Mouse (Mus musculus) adrenal gland, postnatal 36 days (tissue): ENCODE results near the gene D7Ertd443e. TPM values are rescaled to one million over a fixed set of nuclear protein-coding genes. Genes with fewer than 3 reads are reported as not detected.

Experiments
- DNase-seq, 2 experiments: peaks; one replicate each; pipeline ENCODE4 v3.0.0; 2021; ENCODE audit warnings: mixed read lengths in 1 of 2
- long read RNA-seq, 2 experiments: library from polyadenylated mRNA; stranded (forward); transcript quantifications; one replicate each; pipeline ENCODE4 v2.0.0; 2021; ENCODE audit warnings: borderline sequencing depth in 2 of 2
- total RNA-seq, 2 experiments: library from RNA; stranded (reverse); gene quantifications; 2 replicates each; pipeline ENCODE4 v1.2.3; 2021

Gene D7Ertd443e
- 1 to 10 TPM; 5.4 to 8.2 TPM for total RNA-seq
- long read RNA-seq, experiment 1 = 0 reads
- long read RNA-seq, experiment 2 = 0 reads

DNA sequence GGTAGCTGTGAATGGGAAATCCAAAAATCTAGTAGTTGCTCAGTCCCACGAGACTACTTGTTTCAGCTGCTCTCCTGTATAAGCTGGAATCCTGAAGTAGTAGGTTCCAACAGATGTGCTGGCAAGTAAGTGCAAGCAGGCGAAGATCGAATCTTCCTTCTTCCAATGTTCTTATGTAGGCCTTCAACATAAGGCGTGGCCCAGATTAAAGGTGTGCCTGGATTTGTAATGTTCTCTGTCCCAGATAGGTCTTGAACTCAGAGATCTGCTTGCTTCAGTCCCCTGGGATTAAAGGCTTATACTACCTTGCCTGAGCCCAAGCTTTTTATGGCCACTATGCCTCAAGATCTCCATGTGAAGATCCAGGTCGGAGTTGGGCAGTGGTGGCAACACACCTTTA lies at the start of gene D7Ertd443e:
D7Ertd443e (minus strand) TSS at position 101 of the 400 bp plus-strand sequence.
- no peak for DNase-seq

DNA sequence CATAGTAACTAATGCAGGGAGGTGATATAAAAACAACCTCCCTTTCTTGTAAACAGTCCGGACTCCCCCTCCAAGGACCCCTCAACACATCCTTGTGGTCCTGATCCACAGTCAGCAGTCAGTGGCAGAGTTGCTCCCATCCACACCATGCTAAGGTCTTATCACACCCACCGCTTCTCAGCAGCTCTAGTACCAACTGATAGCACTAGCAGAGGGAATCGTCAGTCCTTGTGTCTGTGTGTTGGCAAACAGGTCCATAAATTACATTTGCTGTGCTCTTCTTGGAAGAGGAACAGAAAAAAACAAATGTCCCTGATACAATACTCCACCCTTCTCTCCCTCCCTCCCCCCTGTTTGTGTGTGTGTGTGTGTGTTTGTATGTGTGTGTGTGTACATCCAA lies 46.2 kb upstream of the D7Ertd443e start:
- no peak for DNase-seq

DNA sequence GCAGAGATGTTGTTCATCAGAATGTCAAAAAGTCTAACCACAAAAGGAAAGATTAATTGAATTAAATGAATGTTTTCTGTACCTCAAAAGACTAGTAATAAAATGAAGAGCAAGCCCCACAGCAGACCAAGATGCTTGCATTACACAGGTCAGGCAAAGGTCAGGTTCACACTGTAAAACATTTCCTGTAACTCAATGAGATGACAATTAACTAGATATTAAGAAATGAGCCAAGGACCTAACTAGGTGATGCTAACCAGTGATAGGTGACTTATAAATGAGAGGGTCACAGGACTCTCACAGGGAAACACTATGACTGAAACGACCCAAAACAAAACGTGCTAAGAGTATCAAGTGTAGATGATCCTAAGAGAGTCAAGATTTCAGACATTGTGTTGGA lies 43.2 kb upstream of the D7Ertd443e start:
- no peak for DNase-seq

DNA sequence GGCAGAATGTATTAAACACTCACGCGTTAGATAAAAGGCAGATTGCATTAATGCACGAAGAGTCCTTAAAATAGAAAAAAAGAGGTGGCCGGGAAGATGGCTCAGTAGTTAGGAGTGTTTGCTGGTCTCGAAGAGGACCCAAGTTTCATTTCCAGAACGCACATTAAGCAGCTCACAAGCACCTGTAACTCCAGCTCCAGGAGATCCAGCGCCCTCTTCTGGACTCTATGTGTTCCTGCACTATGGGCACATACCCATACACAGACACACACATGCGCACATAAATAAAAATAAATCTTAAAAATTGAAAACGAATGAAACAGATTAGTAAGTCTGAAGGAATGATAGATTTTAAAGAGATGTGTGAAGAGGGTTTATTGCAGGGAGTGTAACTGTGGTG lies 29.6 kb upstream of the D7Ertd443e start:
- no peak for DNase-seq

DNA sequence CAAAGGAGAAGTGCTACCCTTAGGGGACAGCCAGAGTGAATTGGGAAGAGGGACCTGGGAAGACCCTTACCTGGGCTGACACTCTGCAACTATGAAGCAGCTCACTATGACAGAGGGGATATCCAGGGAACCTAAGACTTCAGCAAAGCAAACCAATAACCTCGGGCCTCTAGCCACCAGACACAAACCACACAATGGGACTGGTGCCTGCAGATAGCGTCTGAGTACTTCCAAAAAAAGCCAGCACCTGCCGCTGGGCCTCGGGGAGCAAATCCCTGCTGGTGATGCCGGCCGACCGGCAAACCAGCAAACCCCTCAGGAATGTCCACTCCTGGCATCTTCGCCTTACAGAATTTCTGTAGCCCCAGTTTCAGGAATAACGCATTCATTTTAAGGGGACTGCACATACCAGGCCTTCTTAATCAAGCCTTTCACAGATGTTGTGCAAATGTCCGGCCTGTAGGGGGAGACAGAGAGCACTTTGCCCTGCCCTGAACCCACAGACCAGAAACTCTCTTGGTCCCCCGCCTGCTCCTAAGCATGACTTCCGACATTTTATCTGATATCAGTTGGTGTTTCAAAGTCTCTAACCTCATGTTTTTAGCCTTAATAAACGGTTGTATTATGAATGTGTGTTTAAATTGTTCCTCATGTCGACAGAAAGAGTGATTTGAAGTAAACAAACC lies 28.7 kb upstream of the D7Ertd443e start:
- peak; percentile 58 to 70 for DNase-seq

DNA sequence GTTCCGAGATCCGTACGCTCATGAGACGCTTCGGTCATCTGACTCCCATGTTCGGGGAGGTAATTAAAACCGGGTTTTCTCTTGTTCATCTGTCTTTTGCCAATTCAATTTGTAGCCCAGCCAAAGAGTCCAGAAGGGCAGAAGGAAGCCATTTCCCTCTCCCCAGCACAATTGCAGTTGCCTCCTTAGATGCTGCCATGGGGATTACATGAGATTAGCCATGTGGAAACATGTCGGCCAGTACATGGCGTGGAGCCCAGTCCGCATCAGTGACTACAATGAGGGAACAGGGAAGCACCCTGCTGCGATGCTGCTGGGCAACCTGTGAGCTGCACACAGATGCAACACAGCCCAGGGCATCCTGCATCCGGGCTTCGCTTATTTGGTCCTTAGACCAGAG lies 23.2 kb upstream of the D7Ertd443e start:
- no peak for DNase-seq

DNA sequence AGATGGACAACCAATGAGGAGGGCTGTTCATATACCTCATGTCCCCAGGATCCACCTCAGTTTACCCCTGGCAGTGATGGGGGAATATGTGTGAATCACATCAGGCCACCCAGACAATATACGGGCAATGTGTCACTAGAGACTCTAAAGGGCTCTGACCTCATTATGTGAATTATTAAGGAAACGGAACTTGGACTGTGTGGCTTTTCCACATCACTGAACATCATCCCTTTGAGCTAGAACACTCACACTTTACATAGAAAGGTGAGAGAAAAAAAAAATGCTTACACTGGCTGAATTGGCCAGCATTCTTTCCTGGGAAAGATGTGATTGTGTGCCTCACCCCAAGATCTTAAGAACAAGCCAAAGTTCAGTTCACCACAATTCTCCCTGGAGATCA lies 15.3 kb upstream of the D7Ertd443e start:
- DNase-seq = no peak

DNA sequence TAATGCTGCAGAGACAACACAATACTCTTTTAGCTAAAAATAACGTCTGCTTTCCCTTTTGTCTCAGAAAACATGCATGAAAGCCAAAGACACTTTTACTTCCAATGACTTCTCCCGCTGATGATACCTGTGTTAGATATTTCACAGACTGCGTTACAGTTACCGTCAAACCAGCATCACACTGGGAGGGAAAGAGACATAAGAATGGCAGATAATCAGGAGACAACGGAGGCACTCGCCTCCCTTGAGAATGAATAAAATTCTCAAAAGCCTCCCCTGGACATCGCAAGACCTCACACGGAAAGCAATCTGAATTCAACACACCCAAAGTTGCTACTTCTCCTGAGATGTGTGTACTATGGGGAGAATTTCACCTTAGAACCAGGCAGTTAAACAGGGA lies 11.3 kb upstream of the D7Ertd443e start:
- no peak for DNase-seq

DNA sequence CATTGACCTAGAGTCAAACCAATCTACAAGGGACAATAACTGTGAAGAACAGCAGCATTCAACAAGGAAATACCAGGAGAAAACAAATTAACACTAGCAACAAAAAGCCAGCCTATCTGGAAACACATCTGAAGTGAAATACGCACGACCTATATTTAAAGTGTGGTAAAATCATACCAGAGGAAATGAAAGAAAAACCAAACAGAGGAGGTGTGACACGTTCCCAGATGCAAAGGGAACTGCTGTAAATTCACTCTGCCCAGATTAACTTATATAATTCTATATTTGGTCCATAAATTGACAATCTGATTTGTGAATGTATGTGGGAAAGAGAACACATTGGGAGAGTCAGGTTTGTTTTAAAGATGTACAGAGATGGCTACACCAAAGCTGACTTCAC lies 2.7 kb downstream of the D7Ertd443e start:
- DNase-seq = no peak

DNA sequence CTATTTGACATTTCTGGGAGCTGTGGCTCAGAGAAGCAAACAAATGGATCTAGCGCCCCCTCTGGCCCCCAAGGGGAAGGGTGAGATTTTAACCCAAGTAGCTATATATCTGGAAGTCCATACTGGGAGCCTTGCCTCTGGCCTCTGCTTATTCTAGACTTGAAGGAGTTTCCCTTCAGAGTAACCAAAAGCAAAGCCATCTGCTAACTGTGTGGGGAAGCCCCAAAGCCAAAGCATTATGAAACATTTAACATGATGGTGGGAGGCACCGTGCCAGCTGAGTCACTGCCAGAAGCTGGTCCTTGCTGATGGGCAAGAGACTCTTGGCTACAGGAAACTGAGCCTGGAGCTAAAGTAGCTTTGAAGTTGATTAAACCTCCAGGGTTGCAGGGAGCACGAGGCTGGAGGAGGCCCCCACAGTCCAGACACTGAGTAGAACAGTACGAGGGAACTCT lies 4.0 kb downstream of the D7Ertd443e start:
- peak; percentile 94 to 96 for DNase-seq

DNA sequence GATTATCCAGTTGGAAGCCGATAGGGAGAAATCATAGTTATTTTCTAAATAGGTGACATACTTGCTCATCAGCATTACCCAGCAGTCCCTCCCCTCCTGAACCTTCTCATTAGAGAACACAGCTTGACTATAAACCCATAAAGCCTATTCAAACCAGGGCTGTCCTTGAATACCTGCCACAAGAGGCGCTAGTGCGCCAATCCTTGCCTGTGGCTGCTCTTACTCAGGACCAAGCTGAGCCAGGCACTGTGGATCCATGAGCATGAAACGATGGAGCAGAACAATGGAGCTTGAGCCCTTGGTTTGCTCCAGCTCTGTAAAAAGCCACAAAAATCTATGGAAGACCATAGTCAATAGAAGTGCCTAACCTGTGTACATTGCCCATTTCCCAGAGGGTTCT lies 7.2 kb downstream of the D7Ertd443e start:
- peak; percentile 37 to 58 for DNase-seq

DNA sequence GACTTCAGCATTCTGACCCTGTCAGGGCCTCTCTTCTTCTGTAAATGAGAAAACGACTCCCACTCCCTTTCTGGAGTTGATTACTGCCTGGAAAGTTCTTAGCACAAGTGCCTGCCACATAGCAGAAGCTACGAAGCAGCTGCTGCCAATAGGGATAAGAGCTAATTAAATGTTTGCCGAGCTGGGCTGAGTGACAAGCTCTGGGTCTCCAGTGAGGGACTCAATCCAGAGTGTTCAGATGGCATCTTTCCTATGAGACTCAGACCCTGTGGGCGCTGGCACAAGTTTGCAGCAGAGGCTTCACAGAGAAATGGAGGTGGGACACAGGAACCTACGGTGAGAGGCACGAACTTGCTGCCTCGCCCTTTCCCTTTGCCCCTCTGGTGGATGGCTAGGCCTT lies 8.7 kb downstream of the D7Ertd443e start:
- DNase-seq = no peak

DNA sequence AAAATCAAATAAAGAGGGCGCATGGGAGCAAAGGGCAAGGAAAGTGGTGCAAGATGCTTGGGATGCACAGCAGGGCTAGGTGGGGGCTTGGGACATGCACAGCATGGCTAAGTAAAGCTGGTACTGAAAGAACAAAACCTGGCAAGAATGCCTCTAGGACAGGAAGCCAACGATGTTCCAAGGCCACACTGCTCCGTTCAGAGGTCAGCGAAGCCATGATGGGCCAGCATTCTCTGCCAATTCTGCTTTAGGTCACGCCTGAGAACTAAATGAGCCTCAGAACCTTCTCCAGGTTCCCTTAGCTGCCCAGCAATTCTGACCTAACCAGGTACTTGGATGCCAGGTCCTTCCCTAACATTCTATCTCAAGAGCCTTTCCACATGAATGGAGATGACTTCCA lies 13.2 kb downstream of the D7Ertd443e start:
- DNase-seq = peak; percentile 52 to 65

DNA sequence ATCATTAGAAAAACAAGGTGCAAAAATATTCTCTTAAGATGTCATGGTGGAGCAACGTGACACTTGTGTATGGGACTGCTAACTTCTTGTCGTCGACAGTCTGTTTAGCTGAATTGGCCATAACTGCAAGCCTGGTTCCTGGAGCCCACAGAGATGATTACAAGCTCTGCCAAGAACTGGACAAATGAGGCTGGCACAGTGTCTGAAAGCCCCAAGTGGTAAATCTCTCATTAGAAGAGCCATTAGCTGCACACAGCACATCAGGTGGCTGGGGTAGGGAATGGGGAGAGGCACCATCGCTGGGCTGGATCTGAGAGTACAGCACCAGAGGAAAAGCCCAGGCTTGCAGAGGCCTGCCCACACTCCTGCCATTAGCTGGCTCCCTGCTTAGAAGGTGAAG lies 16.2 kb downstream of the D7Ertd443e start:
- no peak for DNase-seq

DNA sequence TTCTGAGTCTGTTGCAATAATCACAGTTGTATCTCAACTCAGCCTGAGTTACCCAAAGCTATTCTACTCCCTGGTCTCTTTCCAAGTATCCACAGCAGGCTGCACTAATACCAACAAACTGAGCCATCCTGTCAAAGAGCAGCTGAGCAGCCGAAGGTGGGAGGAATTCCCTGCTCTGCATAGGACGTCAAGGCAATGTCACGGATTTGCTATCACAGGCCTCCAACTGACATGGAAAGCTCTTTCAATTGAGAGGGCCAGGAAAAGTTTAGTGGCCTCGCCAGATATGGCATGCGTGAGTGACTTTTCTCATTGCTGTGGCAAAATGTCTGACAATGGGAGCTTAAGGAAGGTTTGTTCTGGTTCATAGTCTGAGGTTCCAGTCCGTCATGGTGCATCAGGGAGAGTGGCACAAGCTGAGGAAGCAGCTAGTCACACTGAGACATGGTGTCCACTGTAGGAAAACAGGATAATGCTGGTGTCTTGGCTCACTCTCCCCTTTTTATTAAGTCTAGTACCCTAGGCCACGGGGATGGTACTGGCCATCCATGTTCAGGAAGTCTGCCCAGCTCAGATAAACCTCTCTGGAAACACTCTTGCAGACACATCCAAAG lies 23.1 kb downstream of the D7Ertd443e start:
- DNase-seq = no peak

DNA sequence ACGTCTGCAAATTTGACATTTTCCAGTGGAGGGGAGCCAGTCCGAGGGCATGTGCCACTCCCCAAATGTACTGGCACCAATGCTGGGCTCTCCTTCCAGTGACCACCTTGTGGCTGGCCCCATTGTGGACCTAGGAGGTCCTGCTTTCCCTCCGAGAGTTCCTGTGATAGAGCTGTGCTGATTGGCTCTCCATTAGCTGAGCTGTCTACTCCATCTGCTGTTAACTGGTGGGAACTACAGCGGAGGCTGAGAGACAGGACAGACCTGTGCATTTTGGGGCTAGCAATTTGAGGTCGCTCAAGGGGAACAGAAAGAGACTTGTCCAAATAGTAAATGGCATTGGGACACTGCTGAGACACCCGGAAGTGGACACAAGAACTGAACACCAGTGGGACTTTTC lies 36.6 kb downstream of the D7Ertd443e start:
- peak; percentile 42 to 64 for DNase-seq

DNA sequence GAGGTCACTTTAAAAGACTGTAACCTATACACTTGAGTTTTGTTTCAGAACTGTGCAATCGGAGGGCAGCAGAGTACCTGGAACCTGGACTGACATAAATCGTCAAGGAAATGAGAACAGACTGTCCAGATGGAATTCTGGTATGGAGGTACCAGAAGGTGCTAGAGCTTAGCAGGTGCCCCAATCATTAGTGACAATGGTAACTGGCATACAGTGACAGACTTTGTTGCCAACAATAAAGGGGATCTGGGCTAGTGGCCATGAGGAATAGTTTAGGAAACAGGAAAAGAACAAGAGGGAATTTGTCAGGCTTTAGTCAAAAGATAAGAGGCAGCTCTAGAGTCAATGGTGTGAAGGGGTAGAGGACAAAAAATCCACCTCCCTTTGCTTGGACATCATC lies 43.3 kb downstream of the D7Ertd443e start:
- no peak for DNase-seq

DNA sequence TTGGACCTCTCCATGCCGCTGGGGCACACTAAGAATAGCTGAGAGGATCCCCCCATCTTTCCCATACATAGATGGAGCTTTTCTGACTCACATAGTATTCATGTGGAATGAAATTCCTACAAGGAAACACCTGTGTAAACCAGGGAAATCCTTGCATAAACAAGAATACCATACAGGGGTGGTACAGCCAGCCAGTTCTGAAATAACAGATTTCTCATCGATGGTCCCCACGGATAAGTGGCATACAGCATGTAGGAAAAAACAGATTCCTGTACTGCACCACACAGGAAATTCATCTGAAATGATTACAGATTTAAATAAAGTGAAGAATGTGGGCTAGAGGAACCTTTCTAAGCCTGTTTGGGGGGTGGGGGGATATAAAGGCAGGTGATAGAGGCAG lies 49.5 kb downstream of the D7Ertd443e start:
- no peak for DNase-seq

DNA sequence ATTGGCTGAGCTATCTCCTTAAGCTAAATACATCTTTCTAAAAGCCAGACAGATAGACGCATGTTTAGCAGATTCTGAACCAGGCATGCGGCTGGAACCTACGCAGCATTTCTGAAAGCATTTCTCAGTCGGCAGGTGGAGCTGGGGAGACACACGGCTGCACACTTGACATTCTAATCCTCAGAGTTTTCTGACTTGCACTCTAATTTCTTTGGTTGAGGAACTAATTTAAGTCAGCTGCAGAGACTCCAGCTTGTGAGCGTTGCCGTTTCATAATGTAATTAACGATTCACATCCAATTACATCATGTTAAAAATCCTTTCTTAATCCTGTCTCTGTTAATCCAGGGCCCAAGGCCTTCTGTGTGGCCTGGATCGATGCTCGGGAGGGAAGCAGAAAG lies 64.5 kb downstream of the D7Ertd443e start:
- DNase-seq = no peak

DNA sequence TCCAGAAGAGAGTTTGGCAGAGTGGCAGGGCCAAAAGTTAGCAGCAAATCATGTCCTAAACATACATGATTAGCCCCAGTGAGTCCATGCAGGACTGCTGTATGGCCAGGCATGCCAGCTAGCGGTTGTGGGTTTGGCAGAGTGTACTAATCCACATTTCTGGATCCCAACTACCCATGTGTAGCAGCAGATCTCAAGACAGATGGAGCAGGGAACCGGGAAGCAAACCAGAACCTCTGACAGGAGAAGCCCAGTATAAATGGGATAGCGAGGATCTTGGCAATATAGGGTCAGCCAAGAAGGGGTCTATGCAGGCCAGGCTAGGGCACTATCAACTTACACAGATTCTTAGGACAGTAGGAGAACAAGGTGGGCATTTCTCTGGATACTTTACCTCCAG lies 83.4 kb downstream of the D7Ertd443e start:
- no peak for DNase-seq

DNA sequence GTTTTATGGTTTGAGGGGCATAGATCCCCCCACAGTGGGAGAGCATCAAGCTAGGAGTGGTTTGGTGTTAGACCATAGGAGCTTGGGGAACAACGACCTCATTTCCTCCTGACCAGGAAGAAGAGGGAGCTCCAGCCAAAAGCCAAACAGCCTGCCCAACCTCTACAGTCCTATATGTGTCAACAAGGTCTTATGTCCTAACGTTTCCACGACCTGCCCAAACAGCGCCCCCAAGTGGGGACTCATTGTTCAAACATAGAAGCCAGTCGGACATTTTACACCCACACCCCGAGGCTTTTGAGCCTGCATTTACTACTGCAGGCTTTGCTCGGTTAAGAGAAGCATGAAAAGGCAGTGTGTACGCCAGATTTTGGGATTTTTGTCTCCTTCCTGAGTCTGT lies 84.2 kb downstream of the D7Ertd443e start:
- DNase-seq = peak; percentile 26 to 47

DNA sequence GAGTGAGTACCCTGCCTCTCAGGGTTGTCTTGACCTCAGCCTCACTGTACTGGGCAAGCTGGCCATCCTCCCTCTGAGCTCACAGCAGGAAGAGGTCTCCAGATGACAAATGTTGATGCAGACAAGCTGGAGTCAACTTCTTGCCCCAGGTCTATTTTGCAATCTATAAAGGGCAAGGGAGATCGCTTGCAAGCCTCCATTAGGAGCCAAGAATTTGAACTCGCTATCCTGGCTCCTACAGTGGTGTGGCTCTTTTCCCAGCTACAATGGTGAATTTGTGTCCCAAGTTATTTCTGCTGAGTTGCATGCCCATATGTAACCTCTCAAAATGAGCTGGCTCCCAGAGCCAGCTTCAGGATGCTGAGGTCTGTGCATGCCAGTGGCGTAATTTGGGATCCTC lies 92.7 kb downstream of the D7Ertd443e start:
- DNase-seq = peak in 1 of 2 experiments; percentile 3

DNA sequence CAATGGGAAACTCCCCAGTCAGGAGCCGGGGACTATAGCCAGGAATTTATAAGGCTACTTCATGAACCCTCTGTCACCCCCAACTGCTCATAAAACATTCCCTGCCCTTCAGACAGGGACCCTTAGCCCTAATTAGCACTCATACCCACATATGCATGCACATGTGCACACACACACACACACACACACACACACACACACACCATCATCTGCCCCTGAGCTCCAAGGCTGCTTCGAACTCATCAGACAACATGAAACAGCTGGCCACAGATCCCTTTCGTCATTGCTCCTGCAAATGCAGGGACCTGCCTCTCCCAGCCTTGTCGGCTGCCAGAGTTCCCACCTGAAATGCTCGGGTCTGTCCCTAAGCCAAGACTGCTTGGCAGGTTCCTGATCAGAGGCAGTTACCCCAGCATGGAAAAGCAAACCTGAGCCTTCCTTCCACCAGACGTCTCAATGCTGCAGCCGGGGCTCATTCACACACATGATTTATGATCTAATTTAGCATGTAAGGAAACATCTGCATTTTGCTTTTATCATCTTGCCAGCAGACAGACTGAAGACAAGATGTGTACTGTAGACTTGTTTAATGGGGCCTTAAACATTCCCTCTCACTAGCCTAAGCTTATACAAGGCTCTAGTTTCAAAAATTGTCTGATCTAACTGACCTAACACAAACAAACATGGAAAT lies 95.7 kb downstream of the D7Ertd443e start:
- no peak for DNase-seq
